Mouse (Mus musculus): ENCODE measurements at regions not wholly inside any gene's neighbourhood (a gene's known extent, or its start where the extent isn't known, plus 50 kb on each side); places are given as distances from the start of the nearest gene placed in this dataset.

- TF ChIP-seq MYC (IDR thresholded peaks at IDR 0.05; ENCODE audit: low read depth, low read length) = no peak
- TF ChIP-seq ELF1 (IDR thresholded peaks at IDR 0.05; ENCODE audit: low read depth, low read length) = no peak
- TF ChIP-seq CHD1 (IDR thresholded peaks at IDR 0.05; ENCODE audit: low read depth, low read length) = no peak
- TF ChIP-seq CTCF (IDR thresholded peaks at IDR 0.05 in 2 of 3, conservative IDR thresholded peaks at IDR 0.05 in 1 of 3; ENCODE audit: control insufficient read depth in 1 of 3, insufficient read depth in 1 of 3, low read depth in 2 of 3, low read length in 3 of 3, poor library complexity in 1 of 3, severe bottlenecking in 1 of 3) = no peak
- TF ChIP-seq EP300 (IDR thresholded peaks at IDR 0.05; ENCODE audit: low read depth in 1 of 2, low read length in 2 of 2) = no peak
- TF ChIP-seq UBTF (IDR thresholded peaks at IDR 0.05; ENCODE audit: borderline replicate concordance, insufficient read depth, low read depth, low read length) = no peak
- no peak for TF ChIP-seq POLR2A (IDR thresholded peaks at IDR 0.05; ENCODE audit: control insufficient read depth in 1 of 2, insufficient read depth in 1 of 2, low read depth in 1 of 2, low read length in 2 of 2, poor library complexity in 1 of 2)
- TF ChIP-seq POLR2AphosphoS5 (IDR thresholded peaks at IDR 0.05; ENCODE audit: borderline replicate concordance, low read depth, low read length) = no peak
- TF ChIP-seq MAX (IDR thresholded peaks at IDR 0.05; ENCODE audit: low read length) = no peak
- no peak for TF ChIP-seq CHD2 (IDR thresholded peaks at IDR 0.05; ENCODE audit: low read length)
- TF ChIP-seq ZNF384 (IDR thresholded peaks at IDR 0.05; ENCODE audit: low read depth, low read length) = no peak
These were observed 64.1 kb upstream of the Ajap1 start for GRCm38 (mm10) chr4:153546709-153547108.

Measured in MEL (cell line).